Mouse (Mus musculus): Measurements from ENCODE around the gene Fignl2. TPM values are rescaled to one million over a fixed set of nuclear protein-coding genes. Genes with fewer than 3 reads are reported as not detected.
A peak's percentile ranks its signal among the peaks of the same experiment; 100 is the strongest.

The Fignl2 gene
- polyA plus RNA-seq, 1 experiment from 2014 or later, result 0.17 TPM

- WGBS, result 84% methylated on average over 5 of the region's 5 CpGs
- Histone ChIP-seq H3K36me3 (no peaks in the 10 kb centered on the region), H3K27me3 (peaks cover 6% of the 10 kb centered on the region; the same call in 1 of the 2 replicates), H3K27ac (replicated peaks) (no peak overlapping the region), H3K4me2 (no peak overlapping the region), H3K9me3 (no peaks in the 10 kb centered on the region), H3K4me1 (replicated peaks) (no peaks in the 10 kb centered on the region; the same call in 1 of the 2 replicates), H3K4me3 (no peak overlapping the region), H3K9ac (no peak overlapping the region)
- ATAC-seq (ENCODE audit: low read depth), result no peak
These were observed 29.7 kb upstream of the Fignl2 start for GRCm38 (mm10) chr15:101107906-101108671.

GRCm38 (mm10) chr15:101106011-101106410 is 27.6 kb upstream of the Fignl2 start:
- Histone ChIP-seq H3K36me3 (no peaks in the 10 kb centered on the region), H3K27ac (replicated peaks) (no peak overlapping the region), H3K9ac (no peak overlapping the region), H3K9me3 (no peaks in the 10 kb centered on the region), H3K4me3 (no peak overlapping the region), H3K27me3 (peaks cover 2% of the 10 kb centered on the region; the same call in 1 of the 2 replicates), H3K4me2 (no peak overlapping the region), H3K4me1 (replicated peaks) (peaks cover 11% of the 10 kb centered on the region)
- WGBS, result 82% methylated on average over 10 of the region's 10 CpGs
- ATAC-seq (ENCODE audit: low read depth), result no peak

GRCm38 (mm10) chr15:101105496-101105994 is 27.2 kb upstream of the Fignl2 start:
- Histone ChIP-seq H3K27me3 (no peaks in the 10 kb centered on the region), H3K4me1 (replicated peaks) (peaks cover 11% of the 10 kb centered on the region), H3K27ac (replicated peaks) (no peak overlapping the region), H3K36me3 (no peaks in the 10 kb centered on the region), H3K4me2 (0 out of 2 replicates have a peak overlapping the region, but pooled peaks have one; percentile 25), H3K4me3 (no peak overlapping the region), H3K9me3 (no peaks in the 10 kb centered on the region), H3K9ac (no peak overlapping the region)
- 16% methylated on average over 12 of the region's 12 CpGs for WGBS
- ATAC-seq (ENCODE audit: low read depth), result peak; percentile 32; the same call in 1 of the 2 replicates

GRCm38 (mm10) chr15:101103605-101104304 is 25.4 kb upstream of the Fignl2 start:
- 51% methylated on average over 9 of the region's 9 CpGs for WGBS
- H3K9ac ChIP-seq, result no peak overlapping the region
- no peaks in the 10 kb centered on the region for H3K36me3 ChIP-seq
- no peak for ATAC-seq (ENCODE audit: low read depth)
- no peak overlapping the region for H3K4me2 ChIP-seq
- no peaks in the 10 kb centered on the region for H3K9me3 ChIP-seq
- H3K4me3 ChIP-seq, result no peak overlapping the region
- H3K27me3 ChIP-seq, result no peaks in the 10 kb centered on the region
- no peak overlapping the region for H3K27ac ChIP-seq (replicated peaks)
- peaks cover 15% of the 10 kb centered on the region for H3K4me1 ChIP-seq (replicated peaks)

GRCm38 (mm10) chr15:101100996-101101395 is 22.6 kb upstream of the Fignl2 start:
- Histone ChIP-seq H3K4me2 (no peak overlapping the region), H3K27ac (replicated peaks) (no peak overlapping the region), H3K36me3 (no peaks in the 10 kb centered on the region), H3K4me3 (no peak overlapping the region), H3K9me3 (no peaks in the 10 kb centered on the region), H3K9ac (no peak overlapping the region), H3K27me3 (no peaks in the 10 kb centered on the region), H3K4me1 (replicated peaks) (peaks cover 33% of the 10 kb centered on the region)
- 67% methylated on average over 3 of the region's 3 CpGs for WGBS
- no peak for ATAC-seq (ENCODE audit: low read depth)

GRCm38 (mm10) chr15:101097985-101098651 is 19.8 kb upstream of the Fignl2 start:
- peaks cover 6% of the 10 kb centered on the region; the same call in 1 of the 2 replicates for H3K27me3 ChIP-seq
- 3% methylated on average over 28 of the region's 28 CpGs for WGBS
- H3K9ac ChIP-seq, result peak overlapping the region; percentile 44; the same call in 1 of the 2 replicates
- no peak for ATAC-seq (ENCODE audit: low read depth)
- H3K36me3 ChIP-seq, result no peaks in the 10 kb centered on the region
- peak overlapping the region; percentile 42 for H3K4me2 ChIP-seq
- H3K4me3 ChIP-seq, result peak overlapping the region; percentile 3; the same call in 1 of the 2 replicates
- H3K27ac ChIP-seq (replicated peaks), result peak overlapping the region; percentile 18; the same call in 1 of the 2 replicates
- no peaks in the 10 kb centered on the region for H3K9me3 ChIP-seq
- H3K4me1 ChIP-seq (replicated peaks), result peaks cover 53% of the 10 kb centered on the region

- H3K4me3 ChIP-seq, result no peak overlapping the region
- H3K27ac ChIP-seq (replicated peaks), result no peak overlapping the region
- ATAC-seq (ENCODE audit: low read depth), result no peak
- H3K27me3 ChIP-seq, result peaks cover 6% of the 10 kb centered on the region; the same call in 1 of the 2 replicates
- H3K9me3 ChIP-seq, result no peaks in the 10 kb centered on the region
- H3K9ac ChIP-seq, result no peak overlapping the region
- H3K4me1 ChIP-seq (replicated peaks), result peaks cover 57% of the 10 kb centered on the region
- WGBS, result 52% methylated on average over 3 of the region's 3 CpGs
- H3K36me3 ChIP-seq, result no peaks in the 10 kb centered on the region
- no peak overlapping the region for H3K4me2 ChIP-seq
These were observed 17.0 kb upstream of the Fignl2 start for GRCm38 (mm10) chr15:101095392-101095791.

- Histone ChIP-seq H3K9me3 (no peaks in the 10 kb centered on the region), H3K4me1 (replicated peaks) (peaks cover 57% of the 10 kb centered on the region), H3K27me3 (peaks cover 6% of the 10 kb centered on the region; the same call in 1 of the 2 replicates), H3K27ac (replicated peaks) (no peak overlapping the region), H3K4me2 (no peak overlapping the region), H3K4me3 (no peak overlapping the region), H3K9ac (no peak overlapping the region), H3K36me3 (no peaks in the 10 kb centered on the region)
- no peak for ATAC-seq (ENCODE audit: low read depth)
- WGBS, result 53% methylated on average over 9 of the region's 9 CpGs
These were observed 16.6 kb upstream of the Fignl2 start for GRCm38 (mm10) chr15:101094979-101095378.

GRCm38 (mm10) chr15:101093988-101094387 is 15.6 kb upstream of the Fignl2 start:
- no peaks in the 10 kb centered on the region for H3K36me3 ChIP-seq
- no peak for ATAC-seq (ENCODE audit: low read depth)
- peak overlapping the region; percentile 85 for H3K27ac ChIP-seq (replicated peaks)
- H3K4me3 ChIP-seq, result no peak overlapping the region
- H3K9me3 ChIP-seq, result no peaks in the 10 kb centered on the region
- no peak overlapping the region for H3K9ac ChIP-seq
- H3K4me1 ChIP-seq (replicated peaks), result peaks cover 54% of the 10 kb centered on the region
- WGBS, result 37% methylated on average over 6 of the region's 6 CpGs
- peaks cover 6% of the 10 kb centered on the region; the same call in 1 of the 2 replicates for H3K27me3 ChIP-seq
- H3K4me2 ChIP-seq, result no peak overlapping the region

- Histone ChIP-seq H3K4me2 (peak overlapping the region; percentile 27), H3K4me1 (replicated peaks) (peaks cover 52% of the 10 kb centered on the region), H3K27me3 (peaks cover 6% of the 10 kb centered on the region; the same call in 1 of the 2 replicates), H3K27ac (replicated peaks) (peak overlapping the region; percentile 85), H3K36me3 (no peaks in the 10 kb centered on the region), H3K9ac (no peak overlapping the region), H3K4me3 (no peak overlapping the region), H3K9me3 (no peaks in the 10 kb centered on the region)
- peak; percentile 91 for ATAC-seq (ENCODE audit: low read depth)
- WGBS, result 6% methylated on average over 25 of the region's 25 CpGs
These were observed 14.7 kb upstream of the Fignl2 start for GRCm38 (mm10) chr15:101092829-101093648.

Measured in neural tube, embryonic 13.5 days (tissue).